Mouse (Mus musculus) heart, embryonic 11.5 days (tissue): ENCODE measurements around the gene Tpcn1. TPM values are rescaled to one million over a fixed set of nuclear protein-coding genes. Genes with fewer than 3 reads are reported as not detected.
"Not testable (repeated sequence)": the region's sequence is repeated elsewhere in the genome, so short reads cannot be mapped to it uniquely, and the experiment has no call there.

Experiments
- ATAC-seq: fragments of 200-750 bp; cut with Nextera tagmentation; replicated peaks from 2 replicates; pipeline ENCODE4 v1.8.0; 2017; ENCODE audit warnings: moderate library complexity; ENCODE audit not compliant: insufficient number of reproducible peaks, low FRiP score, low TSS enrichment
- H3K27ac ChIP-seq: fragments of 300-500 bp; sonication (generic); 2 replicates; pipeline ENCODE4 v1.5.1; 2014; ENCODE audit warnings: mild to moderate bottlenecking, low read depth, low read length
- H3K27me3 ChIP-seq: fragments of 300-500 bp; sonication (generic); 2 replicates; pipeline ENCODE4 v1.6.1; 2014; ENCODE audit warnings: mild to moderate bottlenecking, low read length, mixed read lengths; ENCODE audit not compliant: control insufficient read depth, insufficient read depth
- H3K36me3 ChIP-seq: fragments of 300-500 bp; sonication (generic); 2 replicates; pipeline ENCODE4 v1.6.1; 2014; ENCODE audit warnings: mild to moderate bottlenecking, low read length, moderate library complexity, mixed read lengths; ENCODE audit not compliant: control insufficient read depth, insufficient read depth
- H3K4me1 ChIP-seq: fragments of 300-500 bp; sonication (generic); 2 replicates; pipeline ENCODE4 v1.6.1; 2014; ENCODE audit warnings: low read length; ENCODE audit not compliant: control insufficient read depth, insufficient read depth
- H3K4me2 ChIP-seq: fragments of 300-500 bp; sonication (generic); 2 replicates; pipeline ENCODE4 v1.6.1; 2014; ENCODE audit warnings: mild to moderate bottlenecking, moderate library complexity
- H3K4me3 ChIP-seq: fragments of 300-500 bp; sonication (generic); 2 replicates; pipeline ENCODE4 v1.5.1; 2014; ENCODE audit warnings: low read depth, low read length
- H3K9ac ChIP-seq: fragments of 300-500 bp; sonication (generic); 2 replicates; pipeline ENCODE4 v1.6.1; 2014; ENCODE audit warnings: mild to moderate bottlenecking, low read depth, low read length, moderate library complexity
- H3K9me3 ChIP-seq: fragments of 300-500 bp; sonication (generic); replicated peaks from 2 replicates; pipeline ENCODE4 v1.6.1; 2016; ENCODE audit warnings: low read length; ENCODE audit not compliant: control insufficient read depth
- WGBS: fragments of 180-500 bp; shearing (Covaris S2); extraction: QIAGEN DNeasy Blood & Tissue Kit; methylation state at CpG from one replicate; pipeline ENCODE4 v1.1.7; 2014; ENCODE audit not compliant: insufficient replicate concordance; 5-methylcytosine and 5-hydroxymethylcytosine counted together
- polyA plus RNA-seq: library from polyadenylated mRNA; unstranded; fragments of >200 nt; fragmentation: Nextera tagmentation; extraction: Ambion mirVana; gene quantifications from 2 replicates; pipeline ENCODE4 v1.2.1, GENCODE M21; 2014

The Tpcn1 gene
- polyA plus RNA-seq, 1 experiment from 2014 or later, result 19.1 TPM

GRCm38 (mm10) chr5:120505368-120505767 is 83.1 kb downstream of the Tpcn1 start:
- H3K4me2 ChIP-seq, result peak overlapping the region; percentile 50
- H3K36me3 ChIP-seq, result no peaks in the 10 kb centered on the region
- 21% methylated on average over 16 of the region's 16 CpGs for WGBS
- ATAC-seq, result no peak
- H3K4me3 ChIP-seq, result no peak overlapping the region
- H3K4me1 ChIP-seq, result peaks cover 12% of the 10 kb centered on the region
- no peaks in the 10 kb centered on the region for H3K27me3 ChIP-seq
- no peak overlapping the region for H3K9ac ChIP-seq
- H3K9me3 ChIP-seq, result no peaks in the 10 kb centered on the region
- H3K27ac ChIP-seq, result no peak overlapping the region

GRCm38 (mm10) chr5:120503144-120503795 is 85.2 kb downstream of the Tpcn1 start, which contains the start of gene Plbd2:
TSS of gene Plbd2 (minus strand) at chr5:120503625.
- Histone ChIP-seq H3K4me2 (peak within 1 kb of the TSS; percentile 94), H3K9me3 (no peaks in the 10 kb centered on the region), H3K4me1 (peaks cover 12% of the 10 kb centered on the region), H3K4me3 (peak within 1 kb of the TSS; percentile 71), H3K27ac (no peak within 1 kb of the TSS), H3K27me3 (no peaks in the 10 kb centered on the region), H3K36me3 (no peaks in the 10 kb centered on the region), H3K9ac (peak within 1 kb of the TSS; percentile 74)
- peak; percentile 58 for ATAC-seq
- WGBS, result under 1% methylated on average over 52 of the region's 55 CpGs

DNA sequence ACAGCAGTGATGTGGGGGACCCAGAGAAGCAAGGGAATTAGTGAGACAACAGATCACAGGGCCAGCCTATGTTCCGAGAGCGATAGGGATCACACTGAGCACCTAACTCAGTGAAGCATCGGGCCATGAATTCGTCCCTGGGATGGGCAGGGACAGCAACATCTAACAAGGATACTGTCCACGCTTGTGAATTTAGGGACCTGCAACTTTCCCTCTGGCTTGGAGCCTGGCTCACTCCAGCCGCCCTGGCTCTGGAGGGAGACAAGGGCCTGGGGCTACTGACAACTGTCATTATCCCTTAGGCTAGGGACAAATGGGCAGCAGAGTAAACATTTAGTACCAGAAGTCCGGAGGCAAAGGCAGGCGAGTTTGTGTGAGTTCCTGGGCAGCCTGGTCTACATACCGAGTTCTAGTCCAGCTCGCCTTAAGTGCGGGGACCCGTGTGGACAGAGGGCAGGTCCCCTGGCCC is 85.8 kb downstream of the Tpcn1 start:
- H3K9ac ChIP-seq, result peak overlapping the region; percentile 74
- H3K4me1 ChIP-seq, result peaks cover 12% of the 10 kb centered on the region
- H3K4me3 ChIP-seq, result peak overlapping the region; percentile 71
- no peaks in the 10 kb centered on the region for H3K27me3 ChIP-seq
- H3K4me2 ChIP-seq, result peak overlapping the region; percentile 94
- H3K9me3 ChIP-seq, result no peaks in the 10 kb centered on the region
- no peak overlapping the region for H3K27ac ChIP-seq
- no peaks in the 10 kb centered on the region for H3K36me3 ChIP-seq
- ATAC-seq, result no peak
- 8% methylated on average over 12 of the region's 12 CpGs for WGBS

DNA sequence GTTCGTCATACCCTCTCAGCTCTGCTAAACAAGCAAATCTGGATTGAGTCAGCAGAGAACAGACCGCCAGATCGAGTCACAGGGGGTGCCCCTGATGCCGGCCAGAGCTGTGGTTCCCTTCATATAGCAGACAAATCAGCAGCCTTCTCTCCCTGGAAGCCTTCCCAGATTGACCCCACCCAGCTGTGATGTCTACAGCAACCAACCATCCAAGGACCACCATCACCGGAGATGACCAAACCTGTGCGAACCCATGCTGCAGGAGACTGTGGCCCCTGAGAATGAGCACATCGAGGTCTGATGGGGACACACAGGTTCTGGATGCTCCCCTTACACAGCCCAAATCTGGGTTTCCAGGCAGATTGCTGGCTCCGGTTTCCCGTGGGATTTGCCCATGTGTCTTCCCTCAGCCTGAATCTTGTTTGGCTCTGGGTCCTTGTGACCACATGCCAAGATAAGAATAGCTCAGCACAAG is 86.3 kb downstream of the Tpcn1 start:
- peak overlapping the region; percentile 71 for H3K4me3 ChIP-seq
- no peak overlapping the region for H3K27ac ChIP-seq
- no peaks in the 10 kb centered on the region for H3K36me3 ChIP-seq
- no peaks in the 10 kb centered on the region for H3K27me3 ChIP-seq
- no peaks in the 10 kb centered on the region for H3K9me3 ChIP-seq
- no peak for ATAC-seq
- peak overlapping the region; percentile 74; the same call in 1 of the 2 replicates for H3K9ac ChIP-seq
- WGBS, result 61% methylated on average over 9 of the region's 9 CpGs
- peak overlapping the region; percentile 94 for H3K4me2 ChIP-seq
- H3K4me1 ChIP-seq, result peaks cover 12% of the 10 kb centered on the region

DNA sequence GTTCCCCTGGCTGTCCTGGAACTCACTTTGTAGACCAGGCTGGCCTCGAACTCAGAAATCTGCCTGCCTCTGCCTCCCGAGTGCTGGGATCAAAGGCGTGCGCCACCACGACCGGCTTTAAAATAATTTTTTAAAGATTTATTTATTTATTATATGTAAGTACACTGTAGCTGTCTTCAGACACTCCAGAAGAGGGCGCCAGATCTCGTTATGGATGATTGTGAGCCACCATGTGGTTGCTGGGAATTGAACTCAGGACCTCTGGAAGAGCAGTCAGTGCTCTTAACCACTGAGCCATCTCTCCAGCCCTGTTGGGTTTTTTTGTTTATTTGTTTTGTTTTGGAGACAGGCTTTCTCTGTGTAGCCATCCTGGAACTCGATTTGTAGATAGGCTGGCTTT is 87.9 kb downstream of the Tpcn1 start:
- H3K36me3 ChIP-seq, H3K4me2 ChIP-seq, H3K27ac ChIP-seq, ATAC-seq, H3K9me3 ChIP-seq, H3K9ac ChIP-seq, H3K4me3 ChIP-seq, H3K27me3 ChIP-seq: not testable (repeated sequence)
- peaks cover 12% of the 10 kb centered on the region for H3K4me1 ChIP-seq
- WGBS, result 85% methylated on average over 9 of the region's 9 CpGs

DNA sequence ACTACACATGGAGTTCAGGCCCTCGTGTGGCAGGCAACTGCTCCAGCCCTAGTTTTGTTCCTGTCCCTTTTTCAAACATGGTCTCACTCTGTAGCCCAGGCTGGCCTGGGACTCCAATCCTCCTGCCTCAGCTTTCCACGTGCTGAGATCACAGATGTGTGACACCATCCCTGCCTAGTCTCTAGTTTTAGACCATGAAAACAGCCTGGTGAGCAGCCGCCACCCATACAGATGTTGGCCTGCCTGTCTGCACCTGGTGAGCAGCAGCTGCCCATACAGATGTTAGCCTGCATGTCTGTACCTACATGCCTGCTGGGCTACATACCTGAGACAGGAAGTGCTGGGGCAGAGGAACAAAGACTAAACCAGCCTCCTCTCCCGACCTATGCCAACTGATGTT is 89.3 kb downstream of the Tpcn1 start:
- H3K27ac ChIP-seq, result no peak overlapping the region
- no peak overlapping the region for H3K4me3 ChIP-seq
- H3K9ac ChIP-seq, result no peak overlapping the region
- no peaks in the 10 kb centered on the region for H3K27me3 ChIP-seq
- WGBS, result 84% methylated on average over 4 of the region's 4 CpGs
- H3K4me1 ChIP-seq, result peaks cover 9% of the 10 kb centered on the region
- no peak for ATAC-seq
- no peaks in the 10 kb centered on the region for H3K36me3 ChIP-seq
- H3K9me3 ChIP-seq, result no peaks in the 10 kb centered on the region
- H3K4me2 ChIP-seq, result no peak overlapping the region

GRCm38 (mm10) chr5:120497071-120497470 is 91.4 kb downstream of the Tpcn1 start:
- Histone ChIP-seq H3K27me3 (no peaks in the 10 kb centered on the region), H3K27ac (no peak overlapping the region), H3K36me3 (no peaks in the 10 kb centered on the region), H3K9me3 (no peaks in the 10 kb centered on the region), H3K4me1 (peaks cover under 1% of the 10 kb centered on the region), H3K4me3 (no peak overlapping the region), H3K9ac (no peak overlapping the region), H3K4me2 (no peak overlapping the region)
- WGBS, result 82% methylated on average over 3 of the region's 3 CpGs
- ATAC-seq, result no peak

GRCm38 (mm10) chr5:120495703-120496226 is 92.7 kb downstream of the Tpcn1 start:
- no peak overlapping the region for H3K4me2 ChIP-seq
- H3K27ac ChIP-seq, result no peak overlapping the region
- no peak for ATAC-seq
- no peak overlapping the region for H3K9ac ChIP-seq
- H3K4me3 ChIP-seq, result no peak overlapping the region
- H3K9me3 ChIP-seq, result no peaks in the 10 kb centered on the region
- H3K27me3 ChIP-seq, result no peaks in the 10 kb centered on the region
- H3K36me3 ChIP-seq, result no peaks in the 10 kb centered on the region
- 85% methylated on average over 13 of the region's 13 CpGs for WGBS
- no peaks in the 10 kb centered on the region for H3K4me1 ChIP-seq
